Mouse (Mus musculus) thymus, postnatal 36 days (tissue): ENCODE data around the gene Gm21976.

Experiments used
- DNase-seq, 2 experiments: peaks; one replicate each; pipeline ENCODE4 v3.0.0; 2022; ENCODE audit warnings: mixed read lengths in 2 of 2

Gene Gm21976

GRCm38 (mm10) chr13:98298833-98299758 is 19.4 kb downstream of the Gm21976 start:
- peak; percentile 45 to 53 for DNase-seq

DNA sequence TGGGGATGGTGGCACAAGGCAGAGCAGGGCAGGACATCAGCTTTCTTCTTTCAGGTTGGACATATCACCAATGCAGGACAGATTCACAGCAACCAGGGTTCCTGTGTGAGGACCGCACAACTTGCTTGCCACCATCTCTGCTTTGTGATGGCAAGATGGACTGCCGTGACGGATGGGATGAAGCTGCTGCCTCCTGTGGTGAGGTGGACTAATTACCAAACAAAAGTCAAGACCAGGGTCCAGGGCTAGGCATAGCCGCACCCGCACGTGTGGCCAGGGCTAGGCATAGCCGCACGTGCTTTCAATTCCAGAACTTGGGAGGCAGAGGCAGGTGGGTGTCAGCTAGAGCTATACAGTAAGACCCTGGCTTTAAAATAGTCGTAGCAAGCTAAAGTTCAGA is 25.6 kb downstream of the Gm21976 start:
- DNase-seq, result no peak

- no peak for DNase-seq
Measured at GRCm38 (mm10) chr13:98306393-98306792, 26.7 kb downstream of the Gm21976 start.

GRCm38 (mm10) chr13:98306852-98307475 is 27.3 kb downstream of the Gm21976 start:
- no peak for DNase-seq

DNA sequence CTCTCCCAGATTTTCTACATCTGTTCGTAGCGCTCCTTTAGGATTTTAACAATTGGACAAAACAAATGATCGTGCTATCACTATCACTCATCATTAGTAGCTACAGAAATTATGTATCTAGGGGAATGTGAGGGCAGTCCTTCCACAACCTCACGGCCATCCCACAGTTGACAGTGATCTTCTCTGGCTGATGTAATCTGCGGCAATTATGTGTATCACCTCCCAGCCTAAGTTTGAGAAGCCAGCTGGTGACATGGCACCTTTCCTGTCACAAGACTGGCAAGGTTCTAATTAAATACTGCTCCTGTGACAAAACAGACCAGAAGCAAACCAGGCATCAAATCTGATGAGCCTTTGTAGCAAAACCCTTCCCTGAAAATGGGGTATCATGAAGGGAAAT is 28.3 kb downstream of the Gm21976 start:
- DNase-seq, result no peak

DNA sequence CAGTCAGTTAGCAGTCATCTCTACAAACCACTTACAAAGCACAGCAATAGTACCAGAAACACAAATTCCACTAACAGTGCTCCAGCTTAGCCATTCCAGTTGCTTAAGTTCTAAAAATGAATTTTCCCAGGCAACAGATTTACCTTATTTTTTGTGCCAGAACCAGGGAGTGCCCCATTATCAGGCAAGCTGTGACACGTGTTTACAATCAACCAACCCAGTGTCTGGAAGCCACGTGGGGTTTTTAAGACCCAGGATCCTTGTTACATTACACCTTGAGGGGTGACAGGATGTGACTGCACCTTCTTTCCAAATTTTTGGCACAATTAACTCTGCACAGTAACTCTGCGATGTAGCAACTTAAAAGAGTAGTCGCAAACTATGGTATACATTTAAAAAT is 29.0 kb downstream of the Gm21976 start:
- no peak for DNase-seq

DNA sequence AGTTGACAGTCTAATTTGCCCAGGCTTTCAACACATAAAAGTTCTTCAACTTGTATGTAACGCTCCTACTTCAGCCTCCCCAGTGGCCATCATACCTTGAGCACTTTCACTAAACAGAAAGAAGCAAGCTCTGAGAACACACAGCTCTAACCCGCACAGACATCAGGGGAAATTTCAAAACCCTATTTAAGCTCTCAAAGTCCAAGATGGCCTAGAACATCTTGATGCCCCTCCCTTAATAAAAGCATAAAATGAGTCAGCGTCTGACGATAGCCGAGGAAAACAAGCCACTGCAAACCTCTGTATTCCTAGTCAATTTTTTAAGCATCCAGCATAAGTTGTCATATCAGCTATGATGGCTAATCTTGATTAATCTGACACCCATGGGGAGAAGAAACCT is 31.9 kb downstream of the Gm21976 start:
- no peak for DNase-seq

GRCm38 (mm10) chr13:98313631-98314030 is 33.9 kb downstream of the Gm21976 start:
- no peak for DNase-seq

- no peak for DNase-seq
Measured at GRCm38 (mm10) chr13:98315124-98315523, 35.4 kb downstream of the Gm21976 start.

DNA sequence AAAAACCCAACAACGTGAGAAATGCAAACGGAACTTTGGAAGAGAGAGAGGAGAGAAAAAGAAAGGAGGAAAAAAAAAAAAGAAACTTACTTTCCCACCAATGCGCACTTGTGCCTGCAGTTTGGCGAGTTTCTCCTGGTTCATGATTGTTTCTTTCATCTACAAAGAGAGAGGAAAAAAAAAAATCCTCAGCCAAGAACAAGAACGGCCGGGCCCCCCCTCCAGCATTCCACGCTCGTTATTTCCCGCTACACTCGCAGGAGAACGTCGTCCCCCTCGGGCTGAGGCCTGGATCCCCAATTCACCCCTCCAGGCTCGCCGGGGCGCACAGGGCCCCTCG is 36.4 kb downstream of the Gm21976 start:
- DNase-seq, result no peak

DNA sequence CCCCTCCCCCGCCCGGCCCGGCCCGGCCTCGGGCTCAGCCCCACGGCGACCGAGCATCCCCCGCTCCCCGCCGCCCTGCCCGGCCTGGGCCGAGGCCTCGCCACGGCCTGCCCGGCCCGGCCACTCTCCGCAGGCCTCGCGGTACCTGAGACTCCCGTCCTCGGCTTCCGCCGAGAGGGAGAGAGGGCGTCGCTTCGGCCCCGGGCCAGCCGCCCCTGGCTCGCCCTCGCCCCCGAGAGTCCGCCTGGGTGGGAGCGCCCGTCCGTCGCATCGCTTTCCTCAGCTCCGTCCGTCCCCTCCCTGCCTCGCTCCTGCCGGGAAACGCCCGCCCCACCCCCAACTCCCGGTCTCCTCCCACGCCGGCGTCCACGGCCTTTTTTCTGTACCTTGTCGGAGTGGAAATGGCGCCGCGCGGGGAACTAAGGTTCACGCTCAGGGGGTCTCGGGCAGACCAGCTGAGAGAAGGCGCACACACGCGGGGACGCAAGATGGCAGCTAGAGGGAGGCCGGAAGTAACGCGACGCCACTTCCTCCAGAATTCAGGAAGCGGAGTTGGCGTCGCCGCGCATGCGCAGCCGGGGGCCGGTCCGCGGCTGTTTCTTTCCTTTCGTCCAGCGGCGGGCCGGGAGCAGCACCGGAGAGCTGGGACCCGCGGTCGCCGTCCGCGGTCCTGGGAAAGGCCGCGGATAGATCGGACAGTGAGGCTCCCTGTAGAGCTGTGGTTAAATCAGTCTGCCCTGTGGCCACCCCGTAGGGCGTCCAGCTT is 37.0 kb downstream of the Gm21976 start, which contains the start of gene Btf3:
Btf3 (minus strand) TSS at position 527 of the 766 bp plus-strand sequence.
- DNase-seq, result peak; percentile 88 to 90

GRCm38 (mm10) chr13:98317246-98317677 is 37.6 kb downstream of the Gm21976 start:
- no peak for DNase-seq

- DNase-seq, result no peak
Measured at GRCm38 (mm10) chr13:98317911-98318310, 38.2 kb downstream of the Gm21976 start.

- DNase-seq, result no peak
Measured at GRCm38 (mm10) chr13:98325034-98325433, 45.3 kb downstream of the Gm21976 start.

GRCm38 (mm10) chr13:98332106-98332505 is 52.4 kb downstream of the Gm21976 start:
- peak; percentile 23 to 37 for DNase-seq

GRCm38 (mm10) chr13:98336205-98336604 is 56.5 kb downstream of the Gm21976 start:
- DNase-seq, result no peak

- DNase-seq, result no peak
Measured at GRCm38 (mm10) chr13:98340506-98340905, 60.8 kb downstream of the Gm21976 start.

- no peak for DNase-seq
Measured at GRCm38 (mm10) chr13:98349491-98349890, 69.8 kb downstream of the Gm21976 start.

GRCm38 (mm10) chr13:98351527-98351926 is 71.8 kb downstream of the Gm21976 start:
- peak; percentile 17 to 19 for DNase-seq

GRCm38 (mm10) chr13:98352381-98352975 is 72.8 kb downstream of the Gm21976 start:
- no peak for DNase-seq

DNA sequence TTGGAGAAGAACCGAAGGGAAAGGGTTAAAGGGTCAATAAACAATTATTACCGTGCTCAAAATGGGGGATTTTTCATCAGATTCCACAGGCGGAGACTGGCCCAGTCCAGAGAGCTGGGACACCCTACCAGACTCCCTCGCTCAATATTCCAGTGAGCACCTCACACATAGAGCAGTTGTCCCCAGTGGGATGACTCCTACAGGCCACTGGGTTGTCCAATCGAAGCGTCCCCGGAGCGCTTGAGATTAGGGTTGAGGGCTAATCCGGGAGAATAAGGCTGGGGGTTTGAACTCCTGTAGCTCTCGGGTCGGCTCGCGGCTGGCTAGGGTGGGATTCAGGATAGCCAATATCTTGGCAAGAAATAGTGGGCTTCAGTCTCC is 74.0 kb downstream of the Gm21976 start:
- no peak for DNase-seq

GRCm38 (mm10) chr13:98354090-98354801 is 74.6 kb downstream of the Gm21976 start, which contains the start of gene Foxd1:
TSS of gene Foxd1 (plus strand) at chr13:98354242.
- DNase-seq, result peak; percentile 6 to 21
